Mouse (Mus musculus): ENCODE results near the gene Cdhr4.

Gene Cdhr4

DNA sequence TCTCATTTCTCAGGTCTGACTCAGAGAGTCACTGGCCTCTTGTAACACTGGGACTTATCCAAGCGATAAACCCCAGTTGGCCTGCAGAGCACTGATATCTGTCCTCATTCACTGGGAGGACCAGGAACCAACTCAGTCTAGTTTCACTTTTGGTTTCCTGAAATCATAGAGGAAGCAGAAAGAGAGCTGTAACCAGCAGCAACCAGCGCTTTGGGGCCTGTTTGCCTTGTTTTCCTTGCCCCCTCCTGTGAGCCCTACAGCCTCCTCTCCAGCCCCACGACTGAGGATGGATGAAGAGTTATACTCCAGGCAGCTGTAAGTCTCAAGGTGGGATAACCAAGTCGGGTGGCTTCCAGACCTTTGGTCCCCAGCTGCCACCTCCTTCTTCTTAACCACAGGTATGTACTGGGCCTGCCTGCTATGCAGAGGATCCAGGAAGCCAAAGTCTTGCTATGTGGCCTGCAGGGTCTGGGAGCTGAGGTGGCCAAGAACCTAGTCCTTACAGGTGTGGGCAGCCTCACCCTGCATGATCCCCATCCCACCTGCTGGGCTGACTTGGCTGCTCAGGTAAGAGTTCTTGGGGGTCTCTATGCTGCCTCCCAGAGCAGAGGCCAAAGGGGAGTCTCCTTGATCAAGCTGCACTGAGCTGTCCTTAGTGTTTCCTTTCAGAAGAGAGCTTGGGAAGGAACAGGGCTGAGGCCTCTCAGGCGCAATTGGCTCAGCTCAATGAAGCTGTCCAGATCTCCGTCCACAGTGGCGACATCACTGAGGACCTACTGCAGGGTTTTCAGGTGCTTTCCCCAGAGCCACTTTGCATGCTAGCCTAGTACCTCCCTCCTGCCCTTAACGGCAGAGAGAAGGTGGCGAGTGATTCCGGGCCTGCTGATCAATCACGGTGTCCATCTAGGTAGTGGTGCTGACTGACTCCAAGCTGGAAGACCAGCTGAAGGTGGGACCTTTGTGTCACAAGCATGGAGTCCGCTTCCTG is 16.6 kb upstream of the Cdhr4 start, which contains the start of gene Uba7:
TSS of gene Uba7 (plus strand) at position 107 of the 988 bp plus-strand sequence.
- DNase-seq (ENCODE audit: low spot score in 2 of 2), result no peak

- no peak for DNase-seq (ENCODE audit: low spot score in 2 of 2)
Observed at GRCm38 (mm10) chr9:107978815-107979214, 13.5 kb upstream of the Cdhr4 start.

DNA sequence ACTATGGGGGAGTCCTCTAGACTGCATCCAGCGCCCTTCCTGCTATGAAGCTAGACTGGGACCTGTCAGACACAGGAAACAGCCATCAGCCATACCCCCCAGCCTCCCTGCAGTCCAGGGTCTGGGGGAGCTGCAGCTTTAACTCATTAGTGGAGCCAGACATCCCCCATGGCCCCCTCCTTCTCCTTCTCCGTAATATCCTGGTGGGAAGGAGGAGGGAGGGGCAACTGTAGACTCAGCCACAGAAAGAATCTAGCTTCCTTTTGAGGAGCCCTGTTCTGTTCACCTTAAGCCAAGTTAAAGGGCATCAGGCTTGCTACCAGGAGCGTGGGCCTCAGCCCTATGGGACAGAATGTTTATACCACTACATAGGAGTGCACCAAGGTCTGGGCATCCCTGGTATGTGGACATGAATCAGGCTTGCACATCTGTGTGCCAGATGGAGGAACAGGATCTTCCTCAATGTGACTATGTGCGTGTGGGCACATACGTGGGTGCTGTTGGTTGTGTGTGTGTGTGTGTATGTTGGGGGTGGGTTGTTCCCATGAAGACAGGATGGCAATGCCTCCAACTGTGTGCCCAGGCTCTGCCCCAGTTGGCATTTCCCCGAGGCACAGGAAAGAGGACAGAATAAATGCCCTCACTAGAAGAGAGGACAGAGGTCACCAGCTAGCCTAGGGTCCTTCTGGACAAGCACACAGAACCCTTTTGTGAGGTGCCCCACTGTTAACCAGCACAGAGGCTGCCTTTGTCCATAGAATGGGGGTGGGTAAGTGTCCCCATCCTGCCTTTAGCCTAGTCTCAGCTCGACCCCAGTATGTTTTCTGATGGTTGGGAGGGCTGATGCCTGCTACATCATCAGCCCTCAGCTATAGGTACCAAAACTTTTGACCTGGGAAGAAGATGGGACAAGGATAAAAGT is 10.4 kb upstream of the Cdhr4 start:
- no peak for DNase-seq (ENCODE audit: low spot score in 2 of 2)

GRCm38 (mm10) chr9:107982681-107983346 is 9.5 kb upstream of the Cdhr4 start, which contains the start of gene Gm20661:
Gene Gm20661, plus strand, starts transcription at chr9:107983058.
- no peak for DNase-seq (ENCODE audit: low spot score in 2 of 2)

DNA sequence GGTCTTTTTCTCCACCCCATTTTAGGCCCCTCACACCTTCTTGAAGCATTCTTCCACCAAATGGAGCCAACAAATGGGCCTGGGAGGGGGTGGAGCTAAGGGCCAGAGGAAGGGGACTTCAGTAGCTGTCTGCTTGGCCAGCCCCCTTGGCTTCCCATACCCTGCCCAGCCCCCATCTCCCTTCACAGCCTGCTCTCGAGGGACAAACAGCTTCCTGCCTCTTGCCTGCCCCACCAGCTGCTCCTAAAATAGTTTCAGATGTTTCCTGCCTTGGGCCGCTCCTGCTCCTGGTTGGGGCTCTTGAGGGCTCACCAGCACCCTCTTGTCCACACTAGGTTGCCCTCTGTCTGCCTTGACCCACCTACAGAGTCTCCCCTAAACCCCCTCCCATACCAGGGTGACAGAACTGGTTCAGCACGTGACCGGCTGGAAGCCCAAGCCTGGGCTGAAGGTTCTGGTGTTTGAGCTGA is 8.8 kb upstream of the Cdhr4 start:
- peak; percentile 53 to 76 for DNase-seq (ENCODE audit: low spot score in 2 of 2)

- no peak for DNase-seq (ENCODE audit: low spot score in 2 of 2)
Observed at GRCm38 (mm10) chr9:107984052-107984753, 8.1 kb upstream of the Cdhr4 start.

DNA sequence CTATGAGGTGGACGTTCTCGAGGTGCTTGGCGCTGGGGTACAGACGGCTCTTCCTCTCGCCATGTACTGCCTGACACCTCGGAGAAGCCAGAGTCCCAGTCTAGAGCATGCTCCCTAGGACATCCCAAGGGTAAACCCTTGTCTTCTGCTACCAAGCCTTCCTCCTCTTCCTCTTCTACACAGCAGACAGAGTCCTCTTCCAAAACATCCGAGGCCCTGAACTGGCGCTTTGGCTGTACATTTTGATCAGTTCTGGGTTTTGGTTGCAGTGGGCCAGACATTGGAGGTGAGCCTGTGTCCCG is 7.6 kb upstream of the Cdhr4 start:
- DNase-seq (ENCODE audit: low spot score in 2 of 2), result no peak

DNA sequence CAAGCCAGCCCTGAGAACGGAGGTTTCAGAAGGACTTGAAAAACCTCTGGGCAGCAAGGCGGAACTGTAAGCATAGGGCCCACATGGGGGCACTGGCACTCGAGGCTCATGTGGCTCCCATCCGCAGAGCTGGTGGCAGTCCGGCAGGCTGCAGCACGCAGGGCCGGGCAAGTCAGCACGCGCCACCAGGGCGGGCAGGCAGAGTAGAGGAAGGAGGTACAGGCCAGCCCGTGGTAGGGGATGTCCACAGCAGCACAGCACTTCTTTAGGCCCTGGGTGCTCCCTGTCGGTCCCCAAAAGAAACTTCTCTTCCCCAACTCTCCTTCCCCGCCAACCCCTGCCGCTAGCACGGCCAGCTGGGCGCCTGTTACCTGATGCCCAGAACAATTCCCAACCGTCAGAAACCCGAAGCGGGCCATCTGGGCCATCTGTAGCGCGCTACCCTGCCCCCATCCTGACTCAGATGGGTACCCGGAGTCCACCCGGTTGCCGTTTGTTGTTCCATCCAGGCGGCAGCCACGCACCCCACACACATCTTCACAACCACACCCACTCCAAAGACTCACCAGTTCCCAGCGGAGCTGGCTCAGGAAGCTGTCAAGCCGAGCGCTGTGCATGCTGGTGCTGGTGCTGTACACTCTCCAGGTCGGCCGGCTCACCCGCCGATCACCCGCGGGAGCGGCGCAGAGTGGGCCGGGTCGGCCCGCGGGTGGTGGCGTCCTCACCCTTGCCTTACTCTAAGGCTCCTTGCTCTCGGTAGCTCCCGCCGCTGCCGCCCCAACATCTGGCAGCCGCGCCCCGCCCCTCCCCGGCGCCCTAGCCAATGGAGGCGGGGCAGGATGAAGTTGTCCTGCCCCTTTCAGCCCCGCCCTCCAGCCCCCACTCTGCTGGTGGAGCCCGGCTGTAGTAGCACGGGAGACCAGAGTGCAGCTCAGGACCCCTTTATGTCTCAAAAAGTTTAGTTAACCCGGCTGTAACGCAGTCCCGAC is 6.9 kb upstream of the Cdhr4 start, which contains the start of gene Inka1:
TSS of gene Inka1 (minus strand) at position 749 of the 989 bp plus-strand sequence.
- DNase-seq (ENCODE audit: low spot score in 2 of 2), result peak in 1 of 2 experiments; percentile 60

DNA sequence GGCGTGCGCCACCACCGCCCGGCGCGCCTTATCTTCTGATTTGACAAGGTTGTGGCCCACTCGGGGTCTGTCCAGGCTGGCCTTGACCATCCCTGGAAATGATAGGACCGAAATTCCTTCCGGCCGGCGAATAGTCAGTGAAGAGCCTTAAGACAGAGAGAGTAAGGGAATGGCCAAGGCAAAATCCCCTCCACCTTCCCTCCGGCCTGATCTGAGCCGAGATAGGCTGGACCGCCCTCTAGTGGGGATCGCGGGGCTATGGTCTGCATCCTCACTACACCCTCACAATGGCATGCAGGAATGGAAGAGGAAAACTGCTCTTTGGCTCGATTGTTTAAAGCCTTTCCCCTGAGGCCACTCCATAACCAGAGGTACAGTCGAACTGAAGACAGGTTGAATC is 5.9 kb upstream of the Cdhr4 start:
- peak in 1 of 2 experiments; percentile 67 for DNase-seq (ENCODE audit: low spot score in 2 of 2)

DNA sequence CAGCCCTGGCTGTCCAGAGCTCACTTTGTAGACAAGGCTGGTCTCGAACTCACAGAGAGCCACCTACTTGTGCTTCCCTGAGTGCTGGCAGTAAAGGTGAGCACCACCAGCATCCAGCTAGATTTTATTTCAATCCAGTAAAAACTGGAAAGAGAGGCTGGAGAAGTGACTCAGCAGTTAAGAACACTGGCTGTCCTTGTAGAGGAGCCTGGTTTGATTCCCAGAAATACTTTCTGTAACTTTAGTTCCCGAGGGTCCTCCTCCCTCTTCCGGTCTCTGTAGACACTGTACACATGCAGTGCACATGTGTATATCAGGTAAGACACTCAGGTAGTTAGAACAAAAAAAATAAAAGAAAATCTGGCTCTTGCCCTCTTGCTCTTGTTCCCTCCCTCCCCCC is 4.3 kb upstream of the Cdhr4 start:
- no peak for DNase-seq (ENCODE audit: low spot score in 2 of 2)

DNA sequence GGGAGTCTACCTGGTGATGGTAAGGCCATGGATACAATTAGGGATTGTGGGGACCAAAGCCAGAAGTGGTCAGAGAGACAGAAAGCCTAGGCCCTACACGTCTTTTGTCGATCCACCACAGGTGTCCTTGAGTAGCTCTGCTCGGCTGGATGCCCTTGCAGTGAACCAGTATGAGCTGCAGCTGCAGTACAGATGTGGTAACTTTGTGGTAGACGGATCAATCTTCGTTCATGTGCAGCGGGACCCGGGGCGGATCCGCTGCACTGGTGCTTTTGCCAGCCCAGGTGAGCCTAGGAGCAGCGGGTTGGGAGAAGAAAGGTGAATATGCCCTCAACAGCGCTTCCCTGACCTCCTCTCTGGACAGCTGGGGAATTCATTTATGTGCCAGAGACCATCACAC is 716 bp downstream of the Cdhr4 start:
- no peak for DNase-seq (ENCODE audit: low spot score in 2 of 2)

GRCm38 (mm10) chr9:107994464-107994863 is 2.2 kb downstream of the Cdhr4 start:
- DNase-seq (ENCODE audit: low spot score in 2 of 2), result no peak

DNA sequence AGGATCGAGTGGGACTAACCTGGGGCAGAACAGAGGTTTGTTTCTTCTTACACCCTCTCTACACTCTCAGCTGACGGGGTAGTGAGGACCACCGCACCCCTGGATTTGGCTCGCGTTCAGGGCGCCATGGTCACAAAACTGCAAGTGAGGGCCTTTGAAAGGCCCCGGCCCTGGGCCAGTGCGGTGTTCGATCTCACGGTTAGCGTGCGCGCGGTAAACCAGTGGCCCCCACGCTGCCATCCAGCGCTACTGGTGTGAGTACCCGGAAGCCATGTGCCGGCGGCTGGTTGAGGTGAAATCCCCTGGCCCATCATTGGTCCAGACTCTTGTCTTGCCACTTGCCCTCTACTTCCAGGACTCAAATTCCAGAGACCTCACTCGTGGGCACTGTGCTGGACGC is 3.2 kb downstream of the Cdhr4 start:
- no peak for DNase-seq (ENCODE audit: low spot score in 2 of 2)

- no peak for DNase-seq (ENCODE audit: low spot score in 2 of 2)
Observed at GRCm38 (mm10) chr9:107996049-107996448, 3.8 kb downstream of the Cdhr4 start, which contains the start of gene Gm20662. Gene Gm20662, plus strand, starts transcription at chr9:107996349.

- peak; percentile 100 for DNase-seq (ENCODE audit: low spot score in 2 of 2)
Observed at GRCm38 (mm10) chr9:108001922-108002770, 9.8 kb downstream of the Cdhr4 start, which contains the start of gene Ip6k1. Gene Ip6k1, plus strand, starts transcription at chr9:108002501.

- no peak for DNase-seq (ENCODE audit: low spot score in 2 of 2)
Observed at GRCm38 (mm10) chr9:108002778-108003530, 10.7 kb downstream of the Cdhr4 start.

DNA sequence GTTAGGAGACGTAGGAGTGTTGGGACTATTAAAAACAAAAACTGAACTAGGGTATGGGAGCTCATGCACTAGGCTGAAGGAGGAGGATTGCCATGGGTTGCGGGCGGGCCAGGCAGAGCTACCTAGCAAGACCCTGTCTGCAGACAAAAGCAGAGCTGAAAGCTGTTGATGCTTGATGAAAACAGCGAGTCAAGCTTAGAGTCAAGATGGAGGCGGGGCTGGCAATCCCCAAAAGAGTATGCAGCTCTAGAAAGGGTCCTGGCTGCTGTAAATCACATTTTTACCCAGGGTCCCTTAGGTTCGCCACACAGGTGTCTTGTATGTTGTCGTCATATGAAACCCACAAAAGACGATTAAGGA is 11.2 kb downstream of the Cdhr4 start:
- no peak for DNase-seq (ENCODE audit: low spot score in 2 of 2)

- DNase-seq (ENCODE audit: low spot score in 2 of 2), result no peak
Observed at GRCm38 (mm10) chr9:108008041-108008440, 15.7 kb downstream of the Cdhr4 start.

Measured in frontal cortex, postnatal 14 days (tissue).